Mouse (Mus musculus): ENCODE results near the gene Srgap2. TPM values are rescaled to one million over a fixed set of nuclear protein-coding genes. Genes with fewer than 3 reads are reported as not detected.
A peak's percentile ranks its signal among the peaks of the same experiment; 100 is the strongest.

The Srgap2 gene
- polyA plus RNA-seq, 1 experiment from 2014 or later, result 20.8 TPM

DNA sequence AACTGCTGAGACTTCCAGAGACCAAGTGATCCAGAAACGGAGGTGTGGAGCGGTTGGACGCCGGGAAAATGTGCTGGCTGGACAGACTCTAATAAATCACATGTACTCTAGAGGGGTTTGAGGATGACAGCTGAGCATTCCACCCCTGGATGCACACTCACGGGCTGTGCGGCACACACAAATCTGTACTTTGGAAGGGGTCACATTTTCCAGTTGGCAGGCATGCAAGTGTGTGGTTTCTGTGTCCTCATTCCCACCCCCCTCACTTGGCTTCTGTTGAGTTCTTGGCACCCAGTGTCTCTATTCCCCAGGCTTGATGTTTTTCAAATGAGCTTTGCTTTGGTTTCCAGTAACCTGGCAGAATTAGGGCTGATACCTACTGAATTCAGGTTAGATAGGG lies 227.4 kb downstream of the Srgap2 start:
- Histone ChIP-seq H3K27me3 (ENCODE audit: control insufficient read depth, insufficient read depth, low read length) (no peaks in the 10 kb centered on the region), H3K9me3 (ENCODE audit: control insufficient read depth, low read length) (no peaks in the 10 kb centered on the region), H3K36me3 (ENCODE audit: control insufficient read depth, insufficient read depth, low read length) (peaks cover 43% of the 10 kb centered on the region), H3K4me3 (ENCODE audit: low read length) (no peak overlapping the region), H3K9ac (ENCODE audit: low read depth, low read length) (no peak overlapping the region), H3K4me1 (ENCODE audit: control insufficient read depth, insufficient read depth, low read length) (no peaks in the 10 kb centered on the region), H3K4me2 (replicated peaks; ENCODE audit: low read depth, low read length) (no peak overlapping the region), H3K27ac (ENCODE audit: low read depth, low read length) (no peak overlapping the region)
- ATAC-seq (ENCODE audit: low FRiP score, low TSS enrichment), result 0 out of 2 replicates have a peak, but pooled peaks have one; percentile 43
- 43% methylated on average over 6 of the region's 6 CpGs for WGBS

- Histone ChIP-seq H3K9me3 (ENCODE audit: control insufficient read depth, low read length) (no peaks in the 10 kb centered on the region), H3K4me1 (ENCODE audit: control insufficient read depth, insufficient read depth, low read length) (no peaks in the 10 kb centered on the region), H3K27ac (ENCODE audit: low read depth, low read length) (no peak overlapping the region), H3K4me3 (ENCODE audit: low read length) (no peak overlapping the region), H3K4me2 (replicated peaks; ENCODE audit: low read depth, low read length) (no peak overlapping the region), H3K9ac (ENCODE audit: low read depth, low read length) (no peak overlapping the region), H3K36me3 (ENCODE audit: control insufficient read depth, insufficient read depth, low read length) (peaks cover 47% of the 10 kb centered on the region), H3K27me3 (ENCODE audit: control insufficient read depth, insufficient read depth, low read length) (no peaks in the 10 kb centered on the region)
- WGBS, result 55% methylated on average over 3 of the region's 3 CpGs
- ATAC-seq (ENCODE audit: low FRiP score, low TSS enrichment), result no peak
Observed at GRCm38 (mm10) chr1:131299240-131299639, 227.9 kb downstream of the Srgap2 start.

DNA sequence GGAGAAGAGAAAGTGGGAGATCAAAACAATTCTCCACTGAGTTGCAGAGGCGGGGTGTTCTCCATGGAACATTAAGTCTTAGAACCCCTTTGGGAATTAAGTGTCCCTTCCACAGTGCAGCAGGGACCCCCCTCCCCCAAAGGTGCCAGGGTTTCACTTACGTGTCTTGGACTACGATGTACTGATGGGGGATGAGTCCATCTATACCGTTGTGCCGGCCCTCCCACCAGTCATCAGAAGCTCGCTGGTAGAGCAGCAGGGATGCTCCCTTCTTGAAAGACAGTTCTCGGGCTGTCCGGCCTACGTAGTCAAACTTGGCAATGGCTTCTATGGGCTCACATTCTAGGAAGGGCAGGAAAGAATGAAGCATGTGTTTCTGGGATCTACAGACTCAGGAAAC lies 229.0 kb downstream of the Srgap2 start:
- no peak overlapping the region for H3K4me3 ChIP-seq (ENCODE audit: low read length)
- 64% methylated on average over 9 of the region's 9 CpGs for WGBS
- no peaks in the 10 kb centered on the region for H3K27me3 ChIP-seq (ENCODE audit: control insufficient read depth, insufficient read depth, low read length)
- H3K4me2 ChIP-seq (replicated peaks; ENCODE audit: low read depth, low read length), result no peak overlapping the region
- no peak for ATAC-seq (ENCODE audit: low FRiP score, low TSS enrichment)
- H3K36me3 ChIP-seq (ENCODE audit: control insufficient read depth, insufficient read depth, low read length), result peaks cover 53% of the 10 kb centered on the region
- H3K9ac ChIP-seq (ENCODE audit: low read depth, low read length), result no peak overlapping the region
- no peak overlapping the region for H3K27ac ChIP-seq (ENCODE audit: low read depth, low read length)
- no peaks in the 10 kb centered on the region for H3K4me1 ChIP-seq (ENCODE audit: control insufficient read depth, insufficient read depth, low read length)
- no peaks in the 10 kb centered on the region for H3K9me3 ChIP-seq (ENCODE audit: control insufficient read depth, low read length)

- H3K9ac ChIP-seq (ENCODE audit: low read depth, low read length), result no peak overlapping the region
- no peaks in the 10 kb centered on the region for H3K9me3 ChIP-seq (ENCODE audit: control insufficient read depth, low read length)
- H3K4me3 ChIP-seq (ENCODE audit: low read length), result no peak overlapping the region
- 89% methylated on average over 7 of the region's 7 CpGs for WGBS
- H3K4me2 ChIP-seq (replicated peaks; ENCODE audit: low read depth, low read length), result no peak overlapping the region
- H3K36me3 ChIP-seq (ENCODE audit: control insufficient read depth, insufficient read depth, low read length), result peaks cover 55% of the 10 kb centered on the region
- H3K4me1 ChIP-seq (ENCODE audit: control insufficient read depth, insufficient read depth, low read length), result no peaks in the 10 kb centered on the region
- ATAC-seq (ENCODE audit: low FRiP score, low TSS enrichment), result no peak
- H3K27ac ChIP-seq (ENCODE audit: low read depth, low read length), result no peak overlapping the region
- H3K27me3 ChIP-seq (ENCODE audit: control insufficient read depth, insufficient read depth, low read length), result no peaks in the 10 kb centered on the region
Observed at GRCm38 (mm10) chr1:131296726-131297125, 230.4 kb downstream of the Srgap2 start.

GRCm38 (mm10) chr1:131295200-131295599 lies 232.0 kb downstream of the Srgap2 start:
- Histone ChIP-seq H3K27ac (ENCODE audit: low read depth, low read length) (no peak overlapping the region), H3K9me3 (ENCODE audit: control insufficient read depth, low read length) (no peaks in the 10 kb centered on the region), H3K4me1 (ENCODE audit: control insufficient read depth, insufficient read depth, low read length) (no peaks in the 10 kb centered on the region), H3K27me3 (ENCODE audit: control insufficient read depth, insufficient read depth, low read length) (no peaks in the 10 kb centered on the region), H3K36me3 (ENCODE audit: control insufficient read depth, insufficient read depth, low read length) (peaks cover 57% of the 10 kb centered on the region), H3K4me2 (replicated peaks; ENCODE audit: low read depth, low read length) (no peak overlapping the region), H3K9ac (ENCODE audit: low read depth, low read length) (no peak overlapping the region), H3K4me3 (ENCODE audit: low read length) (no peak overlapping the region)
- 93% methylated on average over 8 of the region's 8 CpGs for WGBS
- ATAC-seq (ENCODE audit: low FRiP score, low TSS enrichment), result no peak

DNA sequence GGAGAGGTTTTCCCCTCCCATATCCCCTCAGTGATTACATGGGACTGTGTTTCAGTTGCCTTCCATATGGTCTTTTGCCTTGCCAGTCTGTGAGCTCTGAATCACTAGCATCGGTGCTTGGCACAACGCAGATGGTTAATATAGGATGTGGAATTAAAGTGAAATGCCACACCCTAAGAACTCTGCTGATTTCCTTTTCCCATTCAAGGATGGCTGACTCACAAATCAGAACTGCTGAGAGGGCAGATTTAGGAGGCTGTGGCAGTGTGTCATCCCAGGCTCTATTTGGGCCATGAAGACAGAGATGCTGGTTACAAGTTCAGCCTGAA lies 233.3 kb downstream of the Srgap2 start:
- 89% methylated on average over 2 of the region's 2 CpGs for WGBS
- Histone ChIP-seq H3K27me3 (ENCODE audit: control insufficient read depth, insufficient read depth, low read length) (no peaks in the 10 kb centered on the region), H3K4me2 (replicated peaks; ENCODE audit: low read depth, low read length) (no peak overlapping the region), H3K9me3 (ENCODE audit: control insufficient read depth, low read length) (no peaks in the 10 kb centered on the region), H3K4me3 (ENCODE audit: low read length) (no peak overlapping the region), H3K36me3 (ENCODE audit: control insufficient read depth, insufficient read depth, low read length) (peaks cover 52% of the 10 kb centered on the region), H3K27ac (ENCODE audit: low read depth, low read length) (no peak overlapping the region), H3K9ac (ENCODE audit: low read depth, low read length) (no peak overlapping the region), H3K4me1 (ENCODE audit: control insufficient read depth, insufficient read depth, low read length) (no peaks in the 10 kb centered on the region)
- no peak for ATAC-seq (ENCODE audit: low FRiP score, low TSS enrichment)

GRCm38 (mm10) chr1:131293221-131293921 lies 233.8 kb downstream of the Srgap2 start:
- Histone ChIP-seq H3K9me3 (ENCODE audit: control insufficient read depth, low read length) (no peaks in the 10 kb centered on the region), H3K4me3 (ENCODE audit: low read length) (no peak overlapping the region), H3K9ac (ENCODE audit: low read depth, low read length) (no peak overlapping the region), H3K27ac (ENCODE audit: low read depth, low read length) (no peak overlapping the region), H3K27me3 (ENCODE audit: control insufficient read depth, insufficient read depth, low read length) (no peaks in the 10 kb centered on the region), H3K4me2 (replicated peaks; ENCODE audit: low read depth, low read length) (no peak overlapping the region), H3K4me1 (ENCODE audit: control insufficient read depth, insufficient read depth, low read length) (no peaks in the 10 kb centered on the region), H3K36me3 (ENCODE audit: control insufficient read depth, insufficient read depth, low read length) (peaks cover 56% of the 10 kb centered on the region)
- WGBS, result 91% methylated on average over 4 of the region's 4 CpGs
- no peak for ATAC-seq (ENCODE audit: low FRiP score, low TSS enrichment)

DNA sequence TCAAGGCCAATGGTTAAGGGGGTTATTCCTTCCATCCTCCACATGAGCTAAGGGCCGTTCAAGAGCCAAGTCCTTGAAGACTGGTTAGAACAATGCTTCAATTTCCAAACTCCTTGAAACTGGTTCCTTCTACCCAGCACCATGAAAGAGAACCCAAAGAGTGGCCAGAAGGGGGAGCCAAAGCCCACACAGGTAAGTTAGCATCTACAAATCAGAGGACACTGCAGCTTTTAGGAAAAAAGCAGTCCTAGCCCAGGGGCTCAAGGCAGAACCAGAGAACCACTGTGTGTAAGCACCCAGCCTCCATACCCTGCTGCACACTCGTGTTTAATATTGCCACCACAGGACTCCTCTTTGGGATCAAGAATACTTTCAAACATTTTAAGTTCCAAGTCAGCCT lies 236.5 kb downstream of the Srgap2 start:
- no peak overlapping the region for H3K4me2 ChIP-seq (replicated peaks; ENCODE audit: low read depth, low read length)
- no peaks in the 10 kb centered on the region for H3K9me3 ChIP-seq (ENCODE audit: control insufficient read depth, low read length)
- no peaks in the 10 kb centered on the region for H3K27me3 ChIP-seq (ENCODE audit: control insufficient read depth, insufficient read depth, low read length)
- 44% methylated on average over 2 of the region's 2 CpGs for WGBS
- no peaks in the 10 kb centered on the region for H3K4me1 ChIP-seq (ENCODE audit: control insufficient read depth, insufficient read depth, low read length)
- ATAC-seq (ENCODE audit: low FRiP score, low TSS enrichment), result no peak
- H3K27ac ChIP-seq (ENCODE audit: low read depth, low read length), result no peak overlapping the region
- H3K4me3 ChIP-seq (ENCODE audit: low read length), result no peak overlapping the region
- no peak overlapping the region for H3K9ac ChIP-seq (ENCODE audit: low read depth, low read length)
- peaks cover 42% of the 10 kb centered on the region for H3K36me3 ChIP-seq (ENCODE audit: control insufficient read depth, insufficient read depth, low read length)

- Histone ChIP-seq H3K9ac (ENCODE audit: low read depth, low read length) (no peak overlapping the region), H3K9me3 (ENCODE audit: control insufficient read depth, low read length) (no peaks in the 10 kb centered on the region), H3K27ac (ENCODE audit: low read depth, low read length) (no peak overlapping the region), H3K4me2 (replicated peaks; ENCODE audit: low read depth, low read length) (no peak overlapping the region), H3K4me1 (ENCODE audit: control insufficient read depth, insufficient read depth, low read length) (no peaks in the 10 kb centered on the region), H3K4me3 (ENCODE audit: low read length) (no peak overlapping the region), H3K36me3 (ENCODE audit: control insufficient read depth, insufficient read depth, low read length) (peaks cover 27% of the 10 kb centered on the region), H3K27me3 (ENCODE audit: control insufficient read depth, insufficient read depth, low read length) (no peaks in the 10 kb centered on the region)
- no peak for ATAC-seq (ENCODE audit: low FRiP score, low TSS enrichment)
- WGBS, result 87% methylated on average over 6 of the region's 6 CpGs
Observed at GRCm38 (mm10) chr1:131288938-131289337, 238.2 kb downstream of the Srgap2 start.
